Mouse (Mus musculus): ENCODE data around the gene Rab37.

DNA sequence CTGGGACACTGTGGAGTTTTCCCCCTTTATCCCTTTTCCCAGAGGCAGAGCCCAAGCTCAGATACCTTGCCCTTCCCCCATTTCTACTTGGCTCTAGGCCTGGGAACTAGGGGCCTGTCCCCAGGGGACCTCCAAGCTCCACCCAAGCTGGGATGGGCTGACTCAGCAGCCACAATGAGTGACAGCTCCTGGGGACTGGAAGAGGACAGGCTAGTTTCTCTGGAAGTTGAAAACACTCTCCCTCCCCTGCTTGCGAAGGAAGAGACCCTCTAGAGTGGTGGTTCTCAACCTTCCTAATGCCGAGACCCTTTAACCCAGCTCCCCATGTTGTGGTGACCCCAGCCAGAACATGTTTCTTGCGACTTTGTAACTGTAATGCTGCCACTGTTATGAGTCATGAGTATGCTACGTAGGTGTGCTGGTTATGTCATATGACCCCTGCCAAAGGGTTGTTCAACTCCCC is 81.6 kb downstream of the Rab37 start:
- no peak for TF ChIP-seq POLR2A (IDR thresholded peaks at IDR 0.05; ENCODE audit: borderline replicate concordance, insufficient read depth, low read length)
- TF ChIP-seq CTCF (IDR thresholded peaks at IDR 0.05; ENCODE audit: borderline replicate concordance, insufficient read depth, low read depth, low read length), result no peak
